Mouse (Mus musculus): ENCODE measurements around the gene Sod3.

Sod3 gene

DNA sequence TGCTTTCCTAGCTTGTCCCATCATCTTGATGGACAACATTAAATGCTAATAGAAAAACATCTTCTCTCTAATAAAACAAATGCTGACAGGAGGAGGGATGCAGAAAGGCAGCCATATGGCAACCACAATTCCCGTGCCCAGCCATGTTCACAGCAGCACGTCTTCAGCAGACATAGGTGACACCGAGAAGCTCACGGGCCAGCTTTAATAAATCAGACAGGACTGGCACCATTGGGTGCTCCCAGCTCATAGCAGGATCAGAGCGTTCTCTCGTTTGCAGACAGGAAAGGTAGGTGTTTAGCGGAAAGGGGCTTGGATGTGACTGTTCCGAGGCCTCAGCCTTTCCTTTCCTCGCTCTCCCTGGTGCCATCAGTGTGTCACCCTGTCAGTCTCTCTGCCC, 12.3 kb downstream of the Sod3 start:
- DNase-seq (ENCODE audit: low spot score in 2 of 2): no peak

DNA sequence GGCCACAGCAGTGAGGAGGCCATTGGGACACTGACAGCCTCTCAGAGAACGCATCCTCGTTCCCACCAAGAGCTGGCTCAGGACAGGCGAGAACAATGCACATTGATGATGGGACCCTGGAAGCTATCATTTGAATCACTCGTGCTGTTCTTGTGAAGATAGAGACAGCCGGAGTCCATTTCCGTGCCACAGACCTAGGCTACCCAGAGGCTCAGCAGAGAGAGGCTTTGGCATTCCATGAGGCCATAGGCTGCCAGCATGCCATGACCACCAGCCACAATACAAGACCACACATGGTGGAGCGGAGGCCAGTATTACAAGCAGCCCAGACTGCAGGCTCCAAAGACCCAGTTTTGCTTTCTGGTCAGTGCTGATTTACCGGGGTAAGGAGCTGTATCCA, 19.2 kb downstream of the Sod3 start:
- DNase-seq (ENCODE audit: low spot score in 2 of 2): no peak

DNA sequence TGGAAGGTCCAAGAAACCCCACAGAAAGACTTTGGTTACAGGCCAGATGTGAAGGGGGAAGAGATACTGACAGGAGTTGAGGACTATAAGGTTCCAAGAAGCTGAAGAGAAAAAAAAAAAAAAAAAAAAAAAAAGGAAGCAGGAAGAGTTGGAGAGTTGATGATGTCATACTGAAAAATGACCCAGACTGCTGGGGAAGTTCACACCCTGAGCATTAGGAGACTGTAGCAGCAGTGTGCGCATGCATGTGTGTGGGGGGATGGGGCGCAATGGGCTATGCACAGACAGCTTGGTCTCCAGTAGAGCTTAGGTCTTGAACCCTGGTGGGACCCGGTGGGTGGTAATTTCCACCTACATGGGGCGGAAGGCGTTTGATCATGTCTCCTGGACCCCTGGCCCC, 20.2 kb downstream of the Sod3 start:
- DNase-seq (ENCODE audit: low spot score in 2 of 2): no peak

DNA sequence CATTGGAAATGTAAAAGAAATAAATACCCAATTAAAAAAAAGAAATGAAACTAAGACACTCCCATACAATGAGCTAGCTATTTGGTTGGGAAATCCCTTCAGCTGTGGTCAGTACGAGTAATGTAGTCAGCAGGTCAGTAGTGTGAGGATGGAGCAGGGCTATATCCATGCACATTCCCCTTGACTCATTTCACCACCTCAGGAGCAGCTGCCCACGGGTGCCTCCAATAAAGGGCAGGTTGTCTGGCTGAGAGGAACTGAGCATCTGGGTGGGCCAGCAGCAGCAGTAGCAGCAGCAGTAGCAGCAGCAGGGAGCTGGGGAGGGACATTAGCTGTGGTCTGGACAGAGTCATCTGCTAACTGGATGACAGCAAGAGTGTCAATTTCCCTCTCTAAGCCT, 22.4 kb downstream of the Sod3 start:
- DNase-seq (ENCODE audit: low spot score in 2 of 2): no peak

DNA sequence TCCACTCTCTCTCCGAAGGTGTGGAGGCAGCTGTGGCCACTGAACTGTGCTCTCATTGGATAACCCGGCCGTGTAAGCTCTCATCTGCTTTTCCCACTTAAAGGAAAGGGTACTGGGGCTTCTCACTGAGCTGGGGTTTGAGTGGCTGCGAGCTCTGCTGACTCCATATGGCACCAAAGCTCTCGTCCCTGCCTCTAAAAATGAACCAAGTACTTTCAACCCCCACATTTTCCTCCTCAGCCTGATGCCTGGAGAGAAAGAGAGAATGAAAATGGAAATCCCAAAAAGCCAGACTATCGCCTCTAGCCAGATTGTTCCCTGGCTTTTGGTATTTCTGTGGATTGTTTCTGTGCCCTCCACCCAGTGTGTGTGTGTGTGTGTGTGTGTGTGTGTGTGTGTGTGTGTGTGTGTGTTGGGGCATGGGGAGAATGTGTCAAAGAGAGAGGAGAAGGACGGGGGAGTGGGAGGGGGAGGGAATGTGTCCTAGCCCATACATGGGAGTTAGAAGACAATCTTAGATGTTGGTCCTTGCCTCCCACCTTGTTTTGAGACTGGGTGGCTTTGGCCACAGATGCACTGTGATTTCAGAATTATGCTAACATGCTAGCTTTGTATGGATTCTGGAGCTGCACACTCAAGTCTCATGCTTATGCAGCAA, 24.6 kb downstream of the Sod3 start:
- DNase-seq (ENCODE audit: low spot score in 2 of 2): peak; percentile 29 to 31

DNA sequence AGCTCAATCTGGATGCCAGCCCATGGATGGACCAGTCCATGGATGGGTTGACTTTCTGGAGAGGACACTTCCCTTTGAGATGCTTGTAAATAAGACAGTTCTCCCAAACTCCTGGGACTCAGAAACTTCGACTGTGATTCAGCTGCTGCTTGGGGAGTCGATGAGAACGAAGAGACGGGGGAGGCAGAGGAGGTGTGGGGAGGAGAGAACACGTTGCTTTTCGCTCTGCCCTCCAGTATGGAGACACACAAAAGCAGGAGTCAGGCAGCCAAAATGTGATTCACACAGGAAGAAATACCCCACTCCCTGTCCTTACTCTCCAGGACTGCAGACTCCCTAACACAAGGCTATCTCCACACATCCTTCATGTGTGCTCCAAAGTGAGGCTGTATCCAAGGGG, 26.8 kb downstream of the Sod3 start:
- DNase-seq (ENCODE audit: low spot score in 2 of 2): peak; percentile 53 to 59

DNA sequence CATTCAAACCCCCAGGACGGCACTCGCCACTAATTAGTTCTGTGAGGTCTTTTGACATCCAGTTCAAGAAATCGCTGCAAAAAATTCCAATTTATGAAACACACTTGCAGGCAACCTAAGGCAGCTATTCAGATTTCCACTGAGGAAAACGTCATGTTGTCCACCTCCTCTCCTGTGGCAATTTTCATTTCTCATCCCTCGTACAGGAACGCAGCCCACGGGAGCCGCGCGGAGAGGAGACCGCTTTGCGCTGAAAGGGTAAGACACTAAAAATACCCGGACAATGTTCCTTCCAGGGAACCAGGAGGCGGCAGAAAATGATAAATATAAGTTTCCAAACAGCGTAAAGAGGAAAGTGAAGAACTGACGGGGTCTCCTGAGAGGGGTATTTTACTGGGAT, 27.9 kb downstream of the Sod3 start:
- DNase-seq (ENCODE audit: low spot score in 2 of 2): peak; percentile 40 to 65

DNA sequence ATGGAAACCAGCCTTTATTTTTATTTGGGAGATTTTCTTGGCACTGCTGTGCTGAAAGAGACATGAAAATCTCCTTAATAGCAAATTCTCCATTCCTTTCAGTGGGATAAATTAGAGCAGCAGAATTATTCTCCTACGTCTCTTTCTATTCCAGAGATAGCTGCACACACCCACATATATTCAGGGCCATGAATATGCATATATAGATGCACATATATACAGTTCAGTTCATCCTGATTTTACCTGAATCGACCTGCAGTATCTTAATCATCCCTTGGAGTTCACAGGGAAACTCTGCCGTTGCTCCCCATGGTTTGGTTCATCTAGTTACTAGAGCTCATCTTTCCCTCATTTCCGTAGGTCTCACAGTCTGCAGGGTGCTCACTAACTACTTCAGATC, 30.2 kb downstream of the Sod3 start:
- peak in 1 of 2 experiments; percentile 20 for DNase-seq (ENCODE audit: low spot score in 2 of 2)

DNA sequence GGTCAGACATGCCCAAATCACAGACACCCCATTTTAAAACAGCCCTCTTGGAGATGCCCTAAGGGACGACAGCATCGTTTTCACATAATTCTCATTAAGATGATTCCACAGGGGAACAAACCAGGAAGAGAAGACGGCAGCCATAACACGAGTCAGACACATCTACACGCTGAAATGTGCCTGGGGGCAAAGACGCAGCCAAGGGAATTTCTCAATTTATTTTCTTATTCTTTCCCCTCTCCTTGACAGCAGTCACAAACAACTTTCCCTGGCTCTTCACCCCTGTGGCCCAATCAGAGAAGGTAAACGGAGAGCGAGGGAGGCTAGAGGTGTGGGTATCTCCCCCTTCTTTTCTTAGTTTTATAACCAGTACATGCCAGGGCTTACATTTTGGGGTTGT, 40.8 kb downstream of the Sod3 start:
- DNase-seq (ENCODE audit: low spot score in 2 of 2): no peak

DNA sequence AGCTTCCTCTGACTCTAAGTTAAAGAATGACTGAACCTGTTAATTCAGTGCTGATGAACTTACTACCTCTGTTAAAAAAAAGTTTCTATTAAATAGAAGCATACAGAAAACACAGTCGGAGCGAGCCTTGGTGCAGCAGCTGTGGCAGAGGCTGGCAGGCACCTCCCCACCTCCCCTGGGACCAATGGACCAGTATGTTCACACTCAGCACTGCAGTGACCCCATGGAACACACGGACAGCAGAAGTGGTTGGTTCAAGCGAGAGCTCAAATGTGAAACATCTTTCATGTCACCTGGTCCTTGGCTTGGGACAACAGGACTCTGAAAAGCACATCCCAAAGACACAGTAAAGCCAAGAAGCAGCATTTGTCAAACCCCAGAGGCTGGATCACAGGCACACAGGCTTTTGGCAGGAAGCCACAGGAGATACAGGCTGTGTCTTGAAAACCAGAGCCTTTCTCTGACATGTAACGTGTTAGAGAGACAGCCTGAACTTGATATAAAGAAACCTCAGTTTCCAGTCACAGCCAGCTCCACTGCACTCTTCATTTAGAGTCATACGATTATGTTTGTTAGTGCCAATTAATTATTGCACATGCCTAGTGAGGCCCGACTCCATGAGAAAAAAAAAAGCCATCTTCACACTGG, 45.2 kb downstream of the Sod3 start:
- DNase-seq (ENCODE audit: low spot score in 2 of 2): no peak

DNA sequence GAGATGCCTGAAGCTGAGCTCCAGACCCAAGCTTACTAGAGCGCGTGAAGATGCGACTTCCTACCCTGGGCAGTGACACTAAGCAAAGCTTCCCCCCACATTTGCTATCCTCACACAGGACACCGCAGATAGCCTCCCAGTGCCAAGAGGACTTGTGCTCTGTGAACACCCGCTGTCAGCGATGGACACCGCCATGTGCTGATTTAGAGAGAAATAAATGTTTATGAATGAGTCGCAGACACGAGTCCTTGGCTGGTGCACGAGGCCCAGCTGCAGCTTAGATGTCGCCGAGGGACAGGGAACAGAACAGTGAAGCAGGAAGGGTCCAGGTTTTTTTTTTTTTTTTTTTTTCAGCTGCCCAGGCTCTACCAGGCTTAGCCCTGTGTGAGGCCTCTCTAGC, 46.6 kb downstream of the Sod3 start:
- no peak for DNase-seq (ENCODE audit: low spot score in 2 of 2)

DNA sequence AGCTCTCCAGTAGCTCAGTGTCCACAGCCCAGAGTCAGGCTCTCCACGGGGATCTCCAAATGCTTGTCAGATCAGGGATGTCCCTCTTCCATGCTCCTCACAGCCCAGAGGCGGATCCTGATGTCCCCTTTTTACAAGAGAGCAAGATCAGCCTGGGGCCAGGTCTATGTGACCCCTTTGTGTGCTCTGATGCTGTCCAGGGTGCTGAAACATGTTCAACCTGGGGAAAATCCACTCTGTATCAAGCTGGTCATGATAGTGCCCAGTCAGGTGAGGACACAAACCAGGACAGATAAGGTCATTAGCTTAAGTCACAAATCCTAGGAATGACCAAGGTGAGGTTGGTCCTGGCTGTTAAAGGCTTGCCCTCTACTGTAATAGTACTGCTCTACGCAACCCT, 48.0 kb downstream of the Sod3 start:
- DNase-seq (ENCODE audit: low spot score in 2 of 2): no peak

DNA sequence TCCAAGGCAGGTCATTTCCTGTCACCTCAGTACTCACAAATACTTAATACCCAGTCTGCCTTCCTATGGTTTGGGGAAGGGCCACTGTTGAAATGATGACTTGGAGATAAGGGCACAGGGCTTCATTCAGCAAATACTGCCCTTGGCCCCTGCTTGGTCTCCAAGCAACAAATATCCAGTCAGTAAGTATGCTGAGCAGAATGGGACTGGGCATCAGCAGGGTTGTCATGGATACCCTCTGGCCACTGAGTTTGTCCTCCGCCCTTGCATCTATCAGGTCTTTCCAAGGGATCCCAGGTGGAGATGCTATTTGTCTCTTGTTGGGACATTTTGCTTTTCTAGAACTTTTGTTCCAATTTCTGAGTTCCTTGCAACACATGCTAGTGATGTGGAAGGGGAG, 51.6 kb downstream of the Sod3 start:
- no peak for DNase-seq (ENCODE audit: low spot score in 2 of 2)

DNA sequence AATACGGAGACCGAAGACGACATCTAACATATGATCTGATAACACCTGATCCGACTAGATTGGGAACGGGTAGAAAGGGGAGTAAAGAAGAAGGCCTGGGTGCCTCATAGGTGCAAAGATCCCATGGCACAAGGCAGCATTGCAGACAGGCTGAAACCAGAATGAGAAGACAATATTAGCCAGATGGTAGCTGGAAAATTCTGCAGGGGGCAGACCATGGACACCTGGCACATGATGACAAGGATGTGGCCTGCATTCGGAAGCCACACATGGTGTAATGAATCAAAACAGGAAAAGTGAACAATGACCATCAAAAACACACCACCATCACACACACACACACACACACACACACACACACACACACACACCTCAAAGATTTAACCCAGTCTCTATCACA, 52.3 kb downstream of the Sod3 start:
- DNase-seq (ENCODE audit: low spot score in 2 of 2): no peak

DNA sequence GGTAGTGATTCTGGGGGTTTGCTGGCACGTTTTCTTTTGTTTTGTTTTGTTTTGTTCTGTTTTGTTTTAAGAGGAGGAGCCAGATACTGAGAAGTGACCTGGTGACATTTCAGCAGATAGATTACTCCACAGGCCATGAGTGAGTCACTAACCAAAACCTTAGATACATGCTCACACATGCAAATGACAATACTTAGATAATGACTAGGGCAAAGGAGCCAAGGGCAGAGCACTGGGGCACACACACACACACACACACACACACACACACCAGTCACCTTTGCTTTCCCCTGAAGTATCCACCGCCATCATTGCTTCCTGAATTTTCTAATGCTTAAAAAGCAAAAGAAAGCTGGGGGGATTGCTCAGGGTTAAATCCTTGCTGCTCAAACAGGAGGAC, 52.9 kb downstream of the Sod3 start:
- DNase-seq (ENCODE audit: low spot score in 2 of 2): no peak
